Mouse (Mus musculus) brain, embryonic 14.5 days (tissue): ENCODE results near the gene Magi2.

Experiments used
- CTCF ChIP-seq: fragments of 200-500 bp; IDR thresholded peaks from 2 replicates; pipeline ENCODE4 v1.5.1; 2012; ENCODE audit warnings: inconsistent platforms, mild to moderate bottlenecking, moderate library complexity, borderline replicate concordance; ENCODE audit not compliant: insufficient read depth, insufficient read length; ENCODE audit errors: extremely low read depth
- POLR2A ChIP-seq: fragments of 200-500 bp; IDR thresholded peaks from 2 replicates; pipeline ENCODE4 v1.6.1; 2012; ENCODE audit warnings: mild to moderate bottlenecking, inconsistent platforms, borderline replicate concordance; ENCODE audit not compliant: poor library complexity, insufficient read depth, insufficient read length, severe bottlenecking; ENCODE audit errors: extremely low read depth

DNA sequence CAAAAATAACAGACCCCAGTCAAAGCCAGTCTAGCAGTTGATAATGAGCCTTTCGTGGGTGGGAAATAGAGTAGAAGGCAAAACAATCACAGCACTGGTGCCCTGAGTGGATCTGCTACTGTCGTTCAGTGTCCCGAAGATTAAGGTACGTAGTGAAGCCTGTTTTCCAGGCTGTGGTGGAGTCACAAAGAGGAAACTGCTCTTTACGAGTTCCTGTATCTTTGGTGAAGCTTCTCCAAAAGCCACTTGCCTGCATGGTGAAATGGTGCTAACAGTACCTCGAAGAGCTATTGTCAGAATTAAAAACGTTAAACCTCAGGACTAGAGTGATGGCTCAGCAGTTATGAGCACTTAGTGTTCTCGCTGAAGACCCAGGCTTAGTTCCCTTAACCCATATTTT is 674.8 kb downstream of the Magi2 start:
- TF ChIP-seq POLR2A (no peak), CTCF (no peak)
